Mouse (Mus musculus) E14TG2a.4 (cell line): ENCODE measurements around the gene Dnmt3a.

ENCODE experiments used
- CTCF ChIP-seq: conservative IDR thresholded peaks from 2 replicates; pipeline ENCODE4 v1.5.1; 2014; ENCODE audit warnings: low read length
- NANOG ChIP-seq: IDR thresholded peaks from 2 replicates; pipeline ENCODE4 v1.6.1; 2014; ENCODE audit warnings: borderline replicate concordance, low read length, mixed read lengths

DNA sequence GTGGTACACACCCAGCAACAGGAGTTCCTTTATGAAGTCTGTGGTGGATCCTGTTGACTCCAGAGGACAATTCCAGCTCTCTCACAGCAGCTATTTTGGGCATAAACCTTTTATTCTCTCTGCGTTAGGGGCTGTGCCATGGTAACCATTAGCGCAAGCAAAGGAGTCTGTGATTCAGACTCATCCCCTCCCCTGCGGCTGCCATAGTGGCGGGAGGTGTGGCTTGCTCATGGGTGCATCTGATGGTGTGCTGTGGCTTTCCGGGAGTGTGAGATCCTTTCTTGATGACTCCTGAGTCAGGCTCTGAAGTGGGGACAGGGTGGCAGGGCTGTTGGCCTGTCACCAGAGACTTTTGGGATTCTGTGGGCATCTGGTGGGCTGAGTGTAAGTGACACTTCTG, 17.6 kb downstream of the Dnmt3a start:
- TF ChIP-seq CTCF (no peak), NANOG (no peak)
